Mouse (Mus musculus) left cerebral cortex, adult 18-20 months (tissue): ENCODE data around the gene Mpv17l2. TPM values are rescaled to one million over a fixed set of nuclear protein-coding genes. Genes with fewer than 3 reads are reported as not detected.

Experiments used
- DNase-seq, 2 experiments: peaks; one replicate each; pipeline ENCODE4 v3.0.0; 2021 to 2022; ENCODE audit warnings: low spot score in 2 of 2, mixed read lengths in 1 of 2
- long read RNA-seq, 2 experiments: library from polyadenylated mRNA; stranded (forward); transcript quantifications; one replicate each; pipeline ENCODE4 v2.0.0; 2021
- total RNA-seq, 2 experiments: library from RNA; stranded (reverse); gene quantifications; 2 replicates each; pipeline ENCODE4 v1.2.3; 2021

Mpv17l2 gene
- 10 to 100 TPM; 31.3 to 31.4 TPM for total RNA-seq
- long read RNA-seq, experiment 1, transcript Mpv17l2-201 (5 exons, 980 nt), result major isoform, 45 of 57 reads
- long read RNA-seq, experiment 1, partial matches to known transcripts, result 3 of 57 reads
- long read RNA-seq, experiment 1, other reads (novel, unspliced or antisense), result 7 of 57 reads
- long read RNA-seq, experiment 2, transcript Mpv17l2-201 (5 exons, 980 nt), result major isoform, 35 of 48 reads
- long read RNA-seq, experiment 2, partial matches to known transcripts, result 0 of 48 reads
- long read RNA-seq, experiment 2, other reads (novel, unspliced or antisense), result 12 of 48 reads

DNA sequence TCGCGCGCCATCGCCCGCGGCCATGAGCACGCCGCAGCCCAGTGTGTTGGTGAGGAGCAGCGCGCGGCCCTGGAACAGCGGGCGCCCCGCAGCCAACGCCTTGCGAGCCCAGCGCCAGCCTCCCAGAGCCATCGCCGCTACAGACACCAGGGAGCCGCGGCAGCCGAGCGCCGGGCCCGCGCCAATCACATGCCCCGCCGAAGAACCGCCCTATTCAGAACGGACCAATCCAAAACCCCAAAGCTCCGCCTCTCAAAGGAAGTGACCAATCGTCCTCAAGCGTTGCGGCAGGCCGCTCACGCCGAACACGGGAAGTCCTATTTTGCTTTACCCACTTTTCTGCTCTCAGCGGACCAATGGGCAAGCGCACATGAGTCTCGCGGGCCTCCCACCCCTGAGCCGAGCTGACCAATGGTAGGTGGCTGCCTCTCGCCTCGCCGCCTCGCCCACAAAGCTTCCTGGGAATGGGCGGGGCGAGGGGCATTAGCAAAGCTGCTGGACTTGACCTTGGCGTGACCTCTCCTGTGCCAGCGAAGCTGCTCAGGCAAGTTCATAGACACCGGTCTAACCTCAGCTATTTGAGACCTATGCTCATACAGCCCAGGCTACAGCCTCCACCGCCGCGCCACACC lies at the start of gene Mpv17l2:
Gene Mpv17l2, minus strand, starts transcription at position 172 of the 632 bp plus-strand sequence.
- peak; percentile 92 to 97 for DNase-seq

DNA sequence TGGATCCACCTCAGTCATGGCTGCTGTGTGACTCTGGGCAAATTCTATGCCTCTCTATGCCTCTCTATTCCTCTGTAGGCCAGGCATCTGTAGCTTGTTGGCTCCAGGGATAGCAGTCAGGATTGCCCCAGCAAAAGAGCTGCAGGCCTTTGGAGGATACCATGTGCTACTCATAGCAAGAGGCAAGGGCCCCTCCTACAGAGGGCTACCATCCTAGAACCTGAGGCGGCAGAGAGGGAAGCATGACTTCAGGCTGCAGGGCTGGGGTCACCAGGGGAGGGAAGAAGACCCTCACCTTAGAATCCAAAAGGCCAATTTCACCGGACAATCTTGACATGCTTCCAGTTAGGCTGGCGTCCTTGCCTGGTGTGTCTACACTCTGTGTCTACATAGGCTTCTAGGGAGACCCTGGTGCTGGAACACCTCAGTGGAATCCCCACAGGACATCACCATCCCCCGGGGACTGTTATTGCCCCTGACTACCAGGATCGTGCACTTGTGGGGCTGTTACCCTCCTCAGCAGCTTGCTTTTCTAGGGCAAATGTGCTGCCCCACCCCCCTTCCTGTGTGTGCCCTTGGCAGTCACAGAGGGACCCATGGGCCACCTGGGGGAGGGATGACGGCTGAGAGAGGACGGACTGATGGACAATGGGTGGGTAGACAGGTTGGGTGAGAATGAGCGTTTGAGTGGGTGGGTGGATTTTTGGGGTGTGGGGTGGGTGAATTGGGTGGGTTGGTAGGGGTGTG lies 48.4 kb upstream of the Mpv17l2 start:
- DNase-seq, result no peak

DNA sequence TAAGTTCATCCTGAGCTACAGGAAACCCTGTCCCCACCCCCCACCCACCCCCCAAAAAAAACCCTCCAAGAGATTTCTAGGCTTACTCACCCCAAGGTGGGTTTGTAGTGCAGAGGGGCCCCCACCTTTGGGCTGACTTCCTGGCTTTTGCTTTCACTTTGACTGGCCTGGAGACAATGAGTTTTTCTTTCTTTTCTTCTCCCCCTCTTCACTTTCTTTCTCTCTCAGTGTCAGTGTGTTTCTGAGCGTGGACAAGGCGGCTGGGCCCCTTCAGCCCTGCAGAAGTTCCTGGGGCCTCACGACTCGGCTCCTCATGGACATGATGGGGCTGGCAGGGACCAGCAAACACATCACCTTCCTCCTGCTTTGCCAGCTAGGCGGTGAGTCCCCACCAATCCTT lies 47.5 kb upstream of the Mpv17l2 start, which contains the start of gene Il12rb1:
Gene Il12rb1, plus strand, starts transcription at position 211 of the 400 bp plus-strand sequence.
- no peak for DNase-seq

DNA sequence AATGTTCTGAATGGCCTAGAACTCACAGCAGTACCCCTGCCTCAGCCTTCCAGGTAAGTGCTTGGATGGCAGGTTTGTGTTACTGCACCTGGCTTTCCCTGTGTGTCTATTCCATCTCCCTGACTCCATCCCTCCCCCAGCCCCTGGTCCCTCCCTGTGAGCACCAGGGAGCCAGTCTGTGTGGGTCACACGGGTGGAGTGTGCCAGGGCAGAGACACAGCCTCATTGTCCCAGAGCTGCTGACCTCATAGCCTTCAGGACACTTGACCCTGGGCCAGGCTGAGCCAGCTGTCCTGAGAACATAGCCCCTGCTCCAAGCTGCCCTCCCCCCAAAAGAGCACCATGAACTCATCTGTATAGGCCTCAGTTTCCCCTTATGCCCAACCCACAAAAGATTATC lies 46.6 kb upstream of the Mpv17l2 start:
- no peak for DNase-seq

DNA sequence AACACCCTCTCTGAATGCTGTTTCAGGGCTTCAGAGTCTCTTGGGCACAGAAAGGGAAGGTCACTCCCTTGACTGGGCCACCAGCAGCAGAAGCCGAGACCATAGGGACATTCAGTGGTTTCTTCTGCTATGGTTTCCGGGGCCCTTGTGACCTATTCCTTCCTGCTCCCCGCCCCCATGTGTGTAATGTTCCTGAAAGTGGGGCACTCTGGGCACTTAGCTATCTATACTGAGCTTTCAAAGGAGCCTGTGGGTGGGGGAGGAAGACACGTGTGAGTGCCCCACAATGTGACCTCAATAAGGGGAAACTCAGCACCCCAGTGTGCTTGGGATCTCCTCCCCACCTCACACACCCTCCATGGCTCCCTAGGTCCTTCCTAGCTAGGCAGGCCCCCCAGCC lies 45.8 kb upstream of the Mpv17l2 start:
- no peak for DNase-seq

DNA sequence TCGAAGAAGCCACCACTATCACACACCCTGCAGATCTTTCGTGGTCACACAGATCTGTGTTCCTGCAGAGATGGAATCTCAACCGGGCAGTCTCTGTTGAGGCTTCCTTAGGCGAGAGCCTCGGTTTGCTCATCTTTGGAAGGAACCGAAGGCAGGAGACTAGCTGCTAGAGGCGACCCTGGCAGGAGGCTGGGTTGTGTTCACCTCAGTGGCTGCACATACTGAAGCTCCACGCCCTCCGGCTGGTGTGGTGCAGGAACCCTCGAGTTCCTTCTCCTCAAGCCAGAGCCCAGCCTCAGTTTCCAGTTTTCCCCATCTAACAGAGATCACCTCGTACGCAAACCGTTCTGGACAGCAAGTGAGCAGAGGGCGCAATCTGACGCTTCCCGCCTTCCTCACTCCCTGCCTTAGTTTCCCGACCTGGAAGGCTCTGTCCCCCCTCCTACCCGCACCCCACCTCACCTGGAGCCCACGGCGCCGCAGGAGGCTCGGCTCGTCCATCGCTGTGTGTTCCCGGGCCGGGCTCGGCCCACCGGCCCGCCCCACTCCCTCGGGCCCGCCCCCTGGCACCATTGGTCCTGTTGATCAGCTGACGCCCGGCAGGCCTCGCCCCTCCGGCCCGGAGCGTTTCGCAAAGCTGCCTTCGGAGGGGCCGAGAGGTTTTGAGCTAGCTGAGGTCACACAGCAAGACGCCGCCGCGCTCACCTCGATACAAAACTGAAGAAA lies 43.9 kb upstream of the Mpv17l2 start, which contains the start of gene Mast3:
Gene Mast3, minus strand, starts transcription at position 574 of the 726 bp plus-strand sequence.
- peak; percentile 85 to 88 for DNase-seq

DNA sequence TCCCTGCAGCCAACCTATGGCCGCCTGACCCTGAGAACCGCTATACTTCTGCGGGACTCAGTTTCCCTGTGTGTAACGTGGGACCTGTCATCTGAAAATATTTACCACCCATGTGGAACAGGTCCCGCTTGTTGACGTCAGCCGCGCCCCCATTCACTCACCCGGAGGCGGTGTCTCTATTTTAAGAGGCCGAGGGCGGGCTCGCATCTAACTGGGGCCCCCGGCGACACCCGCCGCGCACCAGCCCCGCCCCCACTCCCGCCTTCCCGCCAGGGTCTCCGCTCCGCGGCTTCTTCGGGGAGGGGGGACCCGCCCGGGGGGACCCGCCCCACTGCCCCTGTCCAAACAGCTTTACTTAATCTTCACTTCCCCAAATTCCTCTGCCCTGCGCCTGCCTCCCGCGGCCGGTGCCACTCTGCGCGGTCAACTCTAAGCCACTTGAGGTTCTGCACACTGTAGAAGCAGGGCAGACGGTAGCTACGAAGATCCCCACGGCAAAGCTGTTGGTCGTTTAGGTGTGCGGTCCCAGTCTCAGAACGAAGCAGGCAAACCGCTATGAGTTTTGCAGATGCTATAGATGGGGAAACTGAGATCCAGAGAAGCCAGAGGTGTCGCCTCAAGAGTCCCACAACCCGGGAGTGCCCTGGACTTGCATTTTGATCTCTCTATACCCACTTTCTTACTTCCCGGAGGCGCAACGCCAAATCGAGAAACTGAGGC lies 43.2 kb upstream of the Mpv17l2 start:
- DNase-seq, result peak; percentile 83 to 87

DNA sequence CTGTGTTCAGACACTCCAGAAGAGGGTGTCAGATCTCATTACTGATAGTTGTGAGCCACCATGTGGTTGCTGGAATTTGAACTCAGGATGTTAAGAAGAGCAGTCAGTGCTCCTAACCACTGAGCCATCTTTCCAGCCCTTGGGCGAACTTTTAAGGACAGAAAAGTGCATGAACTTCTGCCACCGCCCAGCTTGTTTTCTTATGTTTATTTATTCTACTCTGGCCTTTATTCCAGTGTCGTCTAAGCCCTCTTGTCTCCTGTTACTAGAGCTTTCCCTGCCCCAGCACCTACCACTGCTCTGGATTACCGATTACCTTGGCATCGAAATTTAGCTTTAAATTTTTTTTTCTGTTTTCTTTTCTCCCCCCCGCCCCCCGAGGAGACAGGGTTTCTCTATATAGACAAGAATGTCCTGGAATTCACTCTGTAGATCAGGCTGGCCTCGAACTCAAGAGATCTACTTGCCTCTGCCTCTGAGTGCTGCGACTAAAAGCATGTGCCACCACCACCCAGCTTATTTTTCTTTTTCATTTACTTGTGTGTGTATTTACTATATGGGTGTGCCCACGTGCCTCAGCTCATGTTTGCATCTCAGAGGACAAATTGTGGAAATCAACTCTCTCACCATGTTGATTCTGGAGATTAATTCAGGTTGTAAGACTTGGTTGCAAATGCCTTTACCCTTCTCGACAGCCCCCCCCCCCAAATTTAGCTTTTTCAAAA lies 42.2 kb upstream of the Mpv17l2 start:
- DNase-seq, result no peak

DNA sequence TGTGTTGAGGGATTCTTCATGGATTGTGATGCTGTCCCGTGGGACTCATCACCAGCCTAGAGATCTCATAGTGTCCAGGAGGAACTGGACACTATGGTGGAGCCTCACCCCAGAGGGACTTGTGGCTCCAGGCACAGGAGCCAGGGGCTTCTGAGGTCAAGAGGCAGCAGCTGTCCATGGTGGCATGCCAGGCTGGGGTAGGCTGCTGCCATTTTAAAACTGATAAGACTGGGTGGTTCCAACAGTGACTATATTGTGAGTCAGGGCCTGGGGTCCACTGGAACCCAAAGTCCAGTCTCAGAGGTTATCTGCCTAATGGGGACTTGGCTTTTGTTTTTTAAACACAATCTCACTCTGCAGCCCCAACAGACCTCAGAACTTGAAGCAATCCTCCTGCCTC lies 41.1 kb upstream of the Mpv17l2 start:
- DNase-seq, result no peak

DNA sequence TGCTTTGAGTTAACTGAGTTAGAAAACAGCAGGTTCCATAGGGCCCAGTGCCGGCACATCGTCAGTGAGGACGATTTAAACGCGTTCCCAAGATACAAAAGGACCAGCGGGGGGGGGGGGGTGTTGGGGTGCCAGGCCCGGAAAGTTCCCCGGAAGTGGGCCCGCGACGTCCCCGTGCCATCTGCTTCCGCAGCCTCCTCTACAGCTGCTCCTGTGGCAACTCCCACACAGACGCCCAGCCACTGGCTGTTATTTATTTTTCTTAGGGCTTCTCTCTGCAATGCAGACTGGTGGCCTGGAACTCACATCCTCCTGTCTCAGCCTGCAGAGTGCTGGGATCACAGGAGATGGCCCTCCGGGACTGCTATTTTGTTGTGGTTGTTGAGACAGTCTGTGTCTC lies 40.4 kb upstream of the Mpv17l2 start:
- DNase-seq, result peak; percentile 87 to 89

DNA sequence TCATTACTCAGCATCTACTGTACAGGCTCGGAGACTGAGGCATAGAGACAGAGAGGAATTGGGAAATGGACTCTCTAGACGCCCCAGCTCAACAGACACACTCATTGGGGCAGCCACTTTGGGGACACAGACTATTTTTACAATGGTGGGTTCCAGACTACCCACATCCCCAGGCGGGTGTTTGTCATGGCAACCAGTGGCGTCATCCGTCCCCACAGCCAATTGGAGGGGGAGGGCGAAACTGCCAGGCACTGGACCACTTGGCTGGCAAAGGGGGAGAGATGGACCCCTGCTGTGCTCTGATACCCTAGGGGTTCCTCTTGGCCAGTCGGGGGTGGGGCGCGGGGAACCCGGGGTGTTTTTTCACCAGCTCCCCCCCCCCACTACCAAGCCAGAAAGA lies 39.9 kb upstream of the Mpv17l2 start:
- DNase-seq, result peak; percentile 71 to 81

DNA sequence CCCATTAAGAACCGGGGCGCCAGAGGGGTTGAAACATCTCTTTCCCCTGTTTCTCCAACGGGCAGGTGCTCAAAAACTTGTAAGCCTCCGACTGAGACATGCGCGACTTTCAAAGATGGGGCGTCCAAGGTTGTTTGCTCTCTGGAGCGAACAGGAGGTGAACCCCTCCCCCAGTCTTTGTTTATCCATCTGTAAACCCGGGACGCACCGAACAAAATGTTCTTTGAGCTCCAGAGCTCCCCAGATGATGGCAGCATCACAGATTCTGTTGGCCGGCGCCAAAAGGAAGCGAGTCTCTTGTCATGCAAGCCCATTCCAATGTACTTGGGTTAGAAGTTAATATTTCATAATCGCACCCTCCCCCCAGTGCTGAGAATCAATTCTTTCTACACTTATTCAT lies 37.5 kb upstream of the Mpv17l2 start:
- peak in 1 of 2 experiments; percentile 49 for DNase-seq

DNA sequence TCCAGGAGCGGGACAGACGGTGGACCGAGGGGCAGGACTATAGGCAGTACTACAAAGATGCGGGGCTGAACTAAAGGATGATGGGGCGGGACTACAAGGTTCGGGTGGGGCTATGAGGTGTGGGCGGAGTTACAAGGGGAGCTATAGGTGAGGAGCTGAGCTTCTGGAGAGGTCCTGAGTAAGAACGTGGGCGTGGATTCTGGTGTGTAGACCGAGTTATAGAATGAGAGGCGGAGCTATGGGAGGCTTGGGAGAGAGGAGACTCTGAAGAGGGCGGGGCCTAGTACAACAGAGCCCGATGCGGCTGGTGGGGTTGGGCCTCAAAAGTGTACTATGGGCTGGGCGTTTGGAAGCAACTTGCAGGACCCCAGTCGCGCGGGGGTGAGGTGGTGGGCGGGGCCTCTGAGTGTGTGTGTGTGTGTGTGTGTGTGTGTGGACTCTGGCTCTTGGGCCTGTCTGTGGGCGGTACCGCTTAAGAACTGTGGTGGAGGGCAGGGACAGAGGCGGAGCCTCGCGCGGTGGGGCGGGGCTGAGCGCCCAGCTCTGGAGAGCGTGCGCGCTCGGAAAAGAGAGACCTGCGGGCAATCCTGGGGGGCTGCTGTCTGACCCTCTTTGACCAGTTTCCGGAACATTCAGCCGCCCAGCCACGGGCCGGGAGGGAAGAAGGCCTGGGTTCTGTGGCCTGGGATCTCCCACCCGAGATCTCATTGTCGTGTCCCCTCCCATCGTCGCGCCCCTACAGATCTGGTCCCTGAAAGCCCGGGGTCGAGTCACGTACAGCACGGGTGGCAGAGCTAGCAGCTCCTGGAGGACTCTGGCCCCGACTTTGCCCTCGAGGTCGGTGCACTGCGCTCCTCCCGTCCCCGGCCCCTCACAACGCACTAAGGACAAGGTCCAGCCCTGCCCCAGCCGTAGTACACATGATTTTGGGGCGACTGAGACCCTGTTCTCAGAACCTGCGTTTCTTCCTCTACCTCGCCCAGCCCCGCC lies 36.6 kb upstream of the Mpv17l2 start:
- peak; percentile 79 to 85 for DNase-seq

DNA sequence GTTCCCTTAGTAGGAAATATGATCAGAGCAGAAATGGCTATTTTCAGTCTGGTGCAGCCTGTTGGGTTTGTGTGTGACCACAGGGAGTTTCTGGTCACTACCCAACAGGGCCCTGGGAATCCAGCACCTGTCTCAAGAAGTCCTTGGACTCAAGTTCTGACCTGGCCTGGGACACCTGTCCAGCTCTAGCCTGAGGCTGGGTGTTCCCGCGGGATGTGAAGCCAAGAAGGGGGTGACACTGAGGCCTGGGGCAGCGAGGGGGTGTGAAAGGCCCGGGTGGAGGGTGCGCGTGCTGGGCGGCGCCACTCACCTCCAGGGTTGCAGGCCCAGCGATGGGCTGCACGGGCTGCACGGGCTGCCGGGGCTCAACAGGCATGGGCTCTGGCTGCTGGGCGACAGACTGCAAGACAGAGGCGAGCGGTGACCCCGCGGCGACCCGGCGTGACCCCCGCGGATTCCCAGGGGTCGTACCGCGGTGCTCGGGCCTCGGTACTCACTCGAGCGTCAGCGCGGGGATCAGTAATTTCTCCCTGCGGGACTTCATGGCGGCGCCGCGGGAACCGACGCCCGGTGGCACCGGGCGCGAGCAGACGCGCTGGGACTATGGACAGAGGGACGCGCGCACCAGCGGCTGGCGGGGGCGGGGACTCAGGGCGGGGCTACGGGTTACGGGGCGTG lies 35.8 kb upstream of the Mpv17l2 start:
- no peak for DNase-seq

DNA sequence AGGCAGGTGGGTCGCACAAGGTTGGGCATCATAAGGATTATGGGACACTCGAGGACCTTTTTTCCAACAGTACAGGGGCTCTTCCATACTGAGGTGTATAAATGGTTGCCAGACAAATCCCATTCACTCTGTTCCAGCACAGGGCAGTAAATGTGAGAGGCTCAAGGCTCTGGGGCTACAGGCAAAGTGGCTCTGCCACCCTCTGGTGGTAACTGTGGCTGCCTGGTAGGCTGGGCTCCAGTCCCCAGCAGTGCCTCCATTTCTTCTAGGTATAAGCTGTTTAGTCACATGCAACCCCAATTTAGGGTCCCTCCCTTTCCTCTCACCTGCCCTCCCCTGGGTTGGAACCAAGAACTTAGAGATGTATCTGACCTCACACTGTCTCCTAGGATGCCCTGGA lies 34.6 kb upstream of the Mpv17l2 start:
- no peak for DNase-seq

DNA sequence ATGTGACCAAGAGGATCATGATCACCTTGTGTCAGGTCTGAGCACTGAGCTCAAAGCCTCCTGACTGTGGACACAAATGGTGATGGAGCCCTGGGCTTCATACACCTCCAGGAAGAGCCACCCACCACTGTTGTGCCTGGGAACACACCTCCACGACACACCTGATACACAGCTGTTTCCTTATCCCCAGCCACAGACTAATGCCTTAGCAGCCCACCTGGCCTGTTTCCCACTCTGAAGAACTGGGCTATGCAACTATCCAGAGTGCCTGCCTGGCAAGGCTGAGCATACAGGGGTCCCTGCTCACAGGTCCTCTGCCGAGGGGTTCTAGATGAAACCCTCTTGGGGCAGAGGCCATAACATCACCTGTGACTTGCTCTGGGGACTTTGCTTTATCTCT lies 33.5 kb upstream of the Mpv17l2 start:
- no peak for DNase-seq

DNA sequence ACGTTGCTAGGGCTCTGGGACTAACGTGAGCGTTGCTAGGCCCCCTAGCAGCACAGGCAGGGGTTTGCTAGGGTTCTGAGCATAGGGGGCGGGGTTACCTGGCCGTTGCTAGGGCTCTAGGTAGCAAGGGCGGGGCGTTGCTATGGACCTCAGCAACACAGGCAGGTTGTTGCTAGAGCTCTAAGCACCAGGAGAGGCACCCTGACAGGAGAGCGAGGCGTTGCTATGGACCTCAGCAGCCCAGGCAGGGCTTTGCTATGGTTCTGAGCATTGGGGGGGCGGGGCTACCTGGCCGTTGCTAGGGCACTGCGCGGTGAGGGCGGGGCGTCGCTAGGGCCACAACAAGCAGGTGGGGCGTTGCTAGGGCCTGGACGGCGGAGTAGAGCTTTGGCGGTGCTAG lies 32.0 kb upstream of the Mpv17l2 start:
- peak in 1 of 2 experiments; percentile 76 for DNase-seq
